Mouse (Mus musculus): ENCODE results near the gene Dkc1.
A peak's percentile ranks its signal among the peaks of the same experiment; 100 is the strongest.

The Dkc1 gene

DNA sequence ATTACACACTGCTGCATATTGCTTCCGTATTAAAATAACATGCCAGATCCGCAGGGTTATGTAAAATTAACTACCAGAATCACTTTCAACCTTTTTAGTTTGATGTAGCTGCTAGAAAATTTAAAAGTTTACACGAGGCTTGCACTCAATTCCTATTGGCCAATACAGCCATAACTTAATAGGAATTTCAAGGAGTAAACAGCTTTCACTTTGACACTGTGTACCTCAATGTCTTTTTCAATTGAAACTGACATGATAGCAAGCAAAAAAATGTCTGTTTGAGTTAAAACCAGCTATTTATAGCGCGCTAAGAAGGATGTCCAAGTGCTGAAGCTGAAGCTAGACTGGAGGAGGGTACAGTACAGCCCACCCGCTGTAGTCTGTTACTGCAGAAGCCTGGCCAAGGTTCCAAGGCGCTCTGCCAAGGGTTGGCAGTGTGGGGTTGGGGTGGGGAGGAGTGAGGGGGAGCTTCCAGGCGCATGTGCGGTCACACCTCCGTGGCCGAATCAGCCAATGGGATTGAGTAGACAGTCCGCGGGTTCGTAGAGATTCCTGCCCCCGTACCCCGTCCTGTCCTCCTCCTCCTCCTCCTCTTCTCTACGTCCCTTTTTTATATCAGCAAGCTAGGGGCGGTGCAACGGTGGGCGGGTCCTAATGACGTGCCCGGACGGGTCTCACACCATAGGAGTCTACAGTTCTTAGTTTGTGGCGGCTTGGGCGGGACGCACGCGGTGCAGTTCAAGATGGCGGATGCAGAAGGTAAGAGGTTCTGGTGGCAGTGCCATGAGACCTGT is at the start of gene Dkc1:
Dkc1 (plus strand) TSS at position 486 of the 794 bp plus-strand sequence.
- peak; percentile 80 for DNase-seq (ENCODE audit: low spot score)

DNA sequence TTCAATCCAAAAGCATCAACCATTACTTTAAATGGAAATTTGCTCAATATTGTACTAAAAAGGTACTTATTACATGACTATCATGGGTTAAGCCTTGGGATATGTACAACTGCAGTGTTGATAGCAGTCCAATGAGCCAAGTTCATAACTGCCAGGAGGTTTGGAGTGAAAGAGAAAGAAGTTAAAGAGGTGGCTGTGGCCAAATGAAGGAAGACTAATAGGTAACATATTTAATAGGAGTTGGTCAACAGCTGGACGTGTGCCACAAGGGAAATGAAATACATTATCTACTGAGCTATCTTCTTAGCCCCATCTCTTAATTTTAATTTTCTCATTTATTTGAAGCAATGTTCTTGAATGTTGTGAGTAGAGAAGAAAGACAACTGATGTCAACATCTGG is 49.7 kb upstream of the Dkc1 start:
- no peak for DNase-seq (ENCODE audit: low spot score)

DNA sequence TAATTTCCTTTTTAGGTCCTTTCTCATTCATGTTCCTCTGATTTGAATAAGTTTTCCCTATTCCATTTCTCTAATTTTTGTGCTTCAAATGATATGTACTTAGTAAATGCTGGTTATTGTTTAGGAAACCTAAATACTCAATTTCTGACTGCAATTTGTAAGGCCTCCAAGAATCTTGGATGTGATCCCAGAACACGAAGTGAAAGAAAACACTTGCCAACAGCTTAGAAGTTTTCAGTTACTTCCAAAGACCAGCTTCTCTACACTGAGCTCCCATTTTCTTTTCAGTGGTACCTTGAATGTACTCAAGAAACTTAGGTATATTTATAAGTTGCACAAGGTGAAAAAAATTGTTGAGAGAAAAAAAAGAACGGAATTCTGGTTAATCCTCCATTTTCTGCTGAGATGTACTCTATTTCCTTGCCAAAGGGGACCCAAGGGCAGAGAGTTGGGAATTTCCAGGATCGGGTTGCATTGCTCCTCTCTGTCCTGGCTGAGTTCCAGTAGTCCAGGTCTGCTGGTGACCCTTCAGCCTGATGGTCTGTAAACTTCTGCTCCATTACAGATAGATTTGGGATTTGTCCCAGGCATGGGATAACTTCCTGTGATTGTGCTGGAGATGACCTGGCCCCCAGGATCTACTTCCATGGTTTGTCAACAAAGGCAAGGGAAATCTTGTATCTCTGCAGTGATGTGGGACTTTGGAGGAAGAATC is 48.6 kb upstream of the Dkc1 start:
- DNase-seq (ENCODE audit: low spot score), result no peak

DNA sequence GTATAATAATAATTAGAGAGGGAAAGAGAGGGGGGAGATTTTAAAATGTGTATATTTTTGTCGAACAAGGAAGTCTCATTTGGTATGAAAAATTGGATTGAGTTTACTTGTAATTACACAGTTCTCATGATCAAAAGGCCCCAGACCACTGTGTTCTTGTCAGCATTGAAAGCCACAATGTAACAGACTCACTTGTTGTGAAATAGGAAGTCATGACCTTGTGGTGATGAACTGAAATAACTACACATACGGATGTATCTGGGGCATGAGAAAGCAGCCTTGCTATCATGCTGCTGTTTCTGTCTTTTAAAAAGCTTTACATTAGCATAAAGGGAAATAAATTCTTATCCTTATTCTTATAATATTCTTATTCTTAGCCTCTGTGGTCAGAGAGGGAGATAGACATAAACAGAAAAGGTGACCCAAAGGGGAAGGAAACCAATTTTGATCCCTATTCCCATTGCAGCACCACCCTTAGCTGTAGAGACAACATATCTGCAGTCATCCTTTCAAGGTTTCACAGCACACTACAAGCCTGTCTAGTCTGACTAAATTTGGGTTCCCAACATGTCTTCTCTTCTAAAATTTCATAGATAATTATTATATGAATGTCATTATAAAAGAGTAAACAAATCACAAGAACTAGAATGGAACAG is 39.4 kb upstream of the Dkc1 start:
- no peak for DNase-seq (ENCODE audit: low spot score)

DNA sequence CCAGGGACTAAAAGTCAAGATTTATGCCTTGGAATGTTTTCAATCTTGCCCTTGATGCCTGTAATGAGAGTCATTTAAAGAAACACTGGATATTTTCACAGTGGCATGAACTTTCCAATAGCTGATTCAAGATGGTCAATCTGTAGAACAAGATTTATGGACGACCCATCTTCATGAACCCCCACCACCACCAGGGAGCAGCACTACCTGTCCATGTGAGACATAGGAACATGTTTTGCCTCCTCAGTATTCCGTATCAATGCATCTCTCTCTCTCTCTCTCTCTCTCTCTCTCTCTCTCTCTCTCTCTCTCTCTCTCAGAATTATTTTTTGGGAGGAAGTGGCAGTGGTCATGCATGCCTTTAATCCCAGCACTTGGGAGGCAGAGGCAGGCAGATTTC is 13.3 kb upstream of the Dkc1 start:
- no peak for DNase-seq (ENCODE audit: low spot score)

DNA sequence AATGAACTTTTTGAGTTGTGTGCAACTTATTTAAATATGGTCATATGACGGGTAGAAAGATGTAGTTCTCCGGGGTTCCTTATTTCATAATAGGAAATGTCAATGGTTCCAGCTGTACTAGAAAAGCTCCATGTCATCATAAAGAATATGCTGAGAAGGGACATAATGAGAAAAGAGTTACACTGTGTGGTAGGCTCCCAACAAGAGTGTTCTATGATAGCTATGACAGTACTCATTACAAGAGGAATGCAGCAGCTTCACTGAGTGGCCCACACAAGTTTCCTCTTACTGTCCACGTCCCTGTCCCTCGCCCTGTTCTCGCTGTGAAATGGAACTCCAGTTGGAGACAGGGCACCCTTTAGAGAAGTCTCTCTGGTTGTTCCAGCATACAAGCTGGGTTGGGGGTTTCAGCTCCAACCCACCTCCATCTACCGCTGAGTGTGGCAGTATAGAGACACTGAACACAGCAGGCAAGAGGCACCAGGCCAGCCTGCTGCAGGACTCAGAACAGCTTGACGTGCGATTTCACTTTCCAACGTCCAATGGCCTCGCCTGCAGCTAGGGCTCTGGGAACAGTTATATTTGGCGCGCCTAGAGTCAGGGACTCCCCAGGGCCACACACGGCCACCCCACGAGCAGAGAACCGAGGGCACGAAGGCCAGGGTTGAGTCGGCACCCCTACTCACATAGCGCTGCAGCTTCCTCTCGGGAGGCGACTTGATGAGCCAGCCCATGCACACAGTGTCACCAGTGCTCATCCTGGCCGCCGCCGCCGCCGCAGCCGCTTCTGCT is 11.5 kb upstream of the Dkc1 start:
- no peak for DNase-seq (ENCODE audit: low spot score)

DNA sequence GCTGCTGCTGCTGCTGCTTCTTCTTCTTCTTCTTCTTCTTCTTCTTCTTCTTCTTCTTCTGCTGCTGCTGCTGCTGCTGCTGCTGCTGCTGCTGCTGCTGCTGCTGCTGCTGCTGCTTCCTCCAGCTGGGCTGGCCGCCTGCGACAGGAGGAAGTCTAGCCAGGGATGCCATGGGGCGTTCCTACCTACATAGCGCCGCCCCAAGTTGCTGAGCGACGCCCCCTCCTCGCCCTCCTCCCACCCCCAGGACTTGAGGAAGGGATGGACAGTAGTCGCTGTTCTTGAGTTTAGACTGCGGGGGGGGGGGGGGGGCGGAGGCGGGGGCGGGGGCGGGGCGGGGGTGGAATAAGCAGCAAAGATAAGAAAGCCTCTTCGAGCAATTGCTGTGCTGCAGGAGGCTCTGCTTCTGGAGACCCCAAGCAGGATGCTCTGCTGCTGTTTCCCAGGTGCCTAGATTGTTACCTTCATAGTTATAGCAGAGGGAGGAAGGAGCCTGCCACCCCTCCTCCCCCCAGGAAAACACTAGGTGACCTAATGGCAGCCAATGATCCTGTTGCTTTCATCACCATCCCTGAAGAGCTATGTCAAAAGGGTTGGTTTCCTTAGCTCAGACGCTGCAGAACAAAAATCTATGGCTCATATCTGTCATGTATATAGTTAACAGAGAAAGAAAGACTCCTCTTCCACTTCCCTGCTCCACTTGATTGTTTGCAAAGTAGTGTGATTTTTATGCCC is 10.7 kb upstream of the Dkc1 start, which contains the start of gene Gab3:
Gab3 (minus strand) TSS at position 685 of the 735 bp plus-strand sequence.
- DNase-seq (ENCODE audit: low spot score), result no peak

DNA sequence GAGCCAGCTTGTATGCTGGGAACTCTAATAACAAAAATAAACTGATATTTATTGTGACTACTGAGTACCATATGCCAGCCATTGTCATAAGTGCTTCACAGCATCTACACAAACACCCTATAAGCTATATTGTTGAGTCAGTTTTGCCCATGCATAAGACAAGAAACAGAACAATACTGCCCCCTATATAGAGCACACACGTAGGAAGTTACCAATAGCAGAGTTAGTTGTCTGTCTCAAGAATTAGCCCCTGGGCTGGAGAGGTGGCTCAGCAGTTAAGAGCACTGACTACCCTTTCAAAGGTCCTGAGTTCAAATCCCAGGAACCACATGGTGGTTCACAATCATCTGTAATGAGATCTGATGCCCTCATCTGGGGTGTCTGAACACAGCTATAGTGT is 10.0 kb upstream of the Dkc1 start:
- no peak for DNase-seq (ENCODE audit: low spot score)

DNA sequence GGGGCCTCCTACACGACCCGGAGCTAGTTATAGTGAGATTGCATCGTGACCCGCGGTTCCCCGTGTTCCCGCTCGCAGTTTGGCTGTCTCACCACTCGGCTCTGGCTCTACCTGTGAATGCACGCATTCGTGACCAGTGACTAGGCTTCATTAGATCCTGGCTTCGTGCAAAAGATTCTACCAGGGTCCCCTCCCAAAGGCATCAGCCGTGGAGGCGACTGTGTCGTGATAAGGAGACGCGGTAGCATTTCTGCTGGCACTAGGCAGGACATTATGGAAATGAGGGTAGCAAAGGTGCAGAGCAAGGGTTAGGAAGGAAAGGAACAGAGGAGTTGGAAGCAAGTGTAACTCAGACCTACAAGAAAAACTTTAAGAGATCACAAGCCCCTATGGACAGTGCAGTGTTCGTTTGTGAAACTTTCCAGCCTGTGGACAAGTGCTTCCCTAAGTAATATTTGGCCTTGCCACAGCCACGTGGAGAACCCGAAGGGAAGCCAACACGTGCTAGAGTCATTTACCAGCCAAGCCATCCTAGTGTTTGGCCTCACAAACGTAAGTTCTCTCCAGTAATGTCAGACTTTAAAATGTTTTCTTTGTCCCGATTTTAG is 613 bp downstream of the Dkc1 start:
- no peak for DNase-seq (ENCODE audit: low spot score)

DNA sequence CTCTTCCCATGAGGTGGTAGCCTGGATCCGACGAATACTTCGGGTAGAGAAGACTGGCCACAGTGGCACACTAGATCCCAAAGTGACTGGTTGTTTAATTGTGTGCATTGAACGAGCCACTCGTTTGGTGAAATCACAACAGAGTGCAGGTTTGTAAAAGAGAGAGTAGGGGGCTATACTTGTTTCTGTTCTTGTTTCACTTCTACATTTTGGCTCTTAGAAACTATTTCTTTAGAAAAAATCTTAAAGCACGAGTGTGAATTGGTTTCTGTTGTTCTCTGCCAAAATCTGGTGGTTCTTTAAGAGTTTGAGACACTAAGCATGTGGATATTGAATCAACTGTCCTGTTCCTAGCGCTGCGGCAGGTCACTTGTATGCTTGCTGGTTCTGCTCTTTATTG is 3.1 kb downstream of the Dkc1 start:
- no peak for DNase-seq (ENCODE audit: low spot score)

DNA sequence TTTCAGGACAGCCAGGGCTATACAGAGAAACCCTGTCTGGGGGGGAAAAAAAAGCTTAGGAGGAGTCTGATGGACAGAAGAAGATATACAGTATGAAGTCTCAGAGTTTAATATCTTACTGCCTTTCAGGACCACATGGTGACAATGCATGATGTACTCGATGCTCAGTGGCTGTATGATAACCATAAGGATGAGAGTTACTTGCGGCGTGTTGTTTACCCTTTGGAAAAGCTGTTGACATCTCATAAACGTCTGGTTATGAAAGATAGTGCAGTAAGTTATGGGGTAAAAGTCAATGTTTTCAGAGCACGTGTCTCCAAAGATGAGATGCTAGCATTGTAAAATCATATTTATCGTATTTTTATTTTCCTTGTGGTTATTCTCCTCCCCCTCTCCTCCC is 6.6 kb downstream of the Dkc1 start:
- DNase-seq (ENCODE audit: low spot score), result no peak

DNA sequence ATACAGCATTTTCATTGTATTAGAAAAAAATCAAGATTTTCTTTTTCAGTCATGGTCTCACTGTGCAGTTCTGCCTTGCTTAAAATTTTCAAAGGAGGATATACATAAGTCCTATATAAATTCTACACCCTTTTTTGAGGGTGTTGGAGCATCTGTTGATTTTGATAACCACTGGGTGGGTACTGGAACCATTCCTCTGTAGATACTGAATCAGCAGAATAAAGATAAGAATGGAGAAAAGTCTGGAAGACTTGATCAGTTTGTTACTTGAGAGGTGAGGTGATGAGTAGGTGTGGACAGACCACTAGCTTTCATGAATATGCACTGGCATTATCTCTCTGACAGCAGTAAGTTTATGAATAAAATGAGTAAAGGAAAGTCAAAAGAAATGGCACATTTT is 19.9 kb downstream of the Dkc1 start:
- no peak for DNase-seq (ENCODE audit: low spot score)

DNA sequence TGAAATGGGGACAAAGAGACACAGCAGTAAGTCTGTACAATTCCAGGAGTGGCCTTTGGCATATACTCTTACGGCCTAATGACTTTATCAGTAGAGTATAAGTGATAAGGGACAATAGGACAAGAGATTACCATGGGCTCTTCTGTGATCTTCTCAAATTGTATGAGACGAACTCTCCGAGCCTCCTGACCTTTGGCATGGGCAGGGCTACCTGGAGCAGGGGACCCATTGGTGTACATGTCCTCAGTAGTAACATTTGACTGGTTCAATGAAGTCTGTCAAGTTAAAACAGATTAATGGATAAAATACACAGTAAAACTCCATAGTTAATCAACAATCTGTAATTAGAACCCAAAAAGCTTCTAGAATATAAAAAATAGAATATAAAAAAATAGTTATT is 30.0 kb downstream of the Dkc1 start:
- DNase-seq (ENCODE audit: low spot score), result no peak

DNA sequence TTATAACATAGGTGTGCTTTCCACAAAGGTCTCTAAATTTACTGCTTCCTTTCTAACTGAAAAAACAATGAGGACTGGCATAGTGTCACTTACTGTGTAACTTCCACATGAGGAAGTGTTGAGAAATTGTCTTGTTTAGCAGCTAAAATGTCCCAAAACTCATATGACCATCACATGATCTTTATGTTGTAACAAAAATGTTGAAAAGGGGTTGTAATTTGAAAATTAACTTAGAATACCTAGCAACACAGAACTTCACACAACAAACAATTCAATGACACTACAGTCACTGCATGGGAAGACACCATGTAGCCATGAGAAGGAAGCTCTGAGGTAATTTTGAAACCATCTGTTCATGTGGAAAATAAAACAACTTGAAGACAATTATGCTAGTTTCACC is 31.2 kb downstream of the Dkc1 start:
- no peak for DNase-seq (ENCODE audit: low spot score)

DNA sequence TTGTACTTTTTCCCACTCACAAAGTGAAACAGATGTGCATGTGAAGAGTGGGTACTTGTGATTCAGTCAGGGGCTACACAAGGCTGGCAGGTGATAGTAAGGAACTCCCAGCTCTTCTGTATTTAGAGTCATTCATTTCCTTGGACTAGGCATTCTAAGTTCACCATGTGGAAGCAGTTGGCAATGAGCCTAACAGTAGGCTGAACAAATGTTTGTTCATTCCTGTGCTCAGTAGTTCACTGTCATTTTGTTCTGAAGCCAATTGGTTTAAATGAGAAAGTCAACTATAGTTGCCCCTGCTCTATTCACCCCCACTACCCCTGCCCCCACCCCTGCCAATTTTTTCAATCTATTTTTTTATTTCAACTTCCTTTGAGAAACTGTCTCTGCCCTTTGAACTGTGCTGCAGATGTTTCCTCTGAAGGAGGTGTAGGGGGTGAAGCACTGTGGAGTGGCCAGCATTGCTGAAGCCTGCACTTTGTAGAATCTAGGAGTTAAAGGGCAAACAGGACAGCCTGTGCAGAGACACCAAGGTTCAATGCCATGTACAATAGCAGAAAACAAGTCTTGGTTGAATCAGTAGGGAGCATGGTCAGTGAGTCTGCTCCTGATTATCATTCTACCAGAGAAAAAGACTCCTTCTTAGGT is 32.8 kb downstream of the Dkc1 start:
- DNase-seq (ENCODE audit: low spot score), result no peak

DNA sequence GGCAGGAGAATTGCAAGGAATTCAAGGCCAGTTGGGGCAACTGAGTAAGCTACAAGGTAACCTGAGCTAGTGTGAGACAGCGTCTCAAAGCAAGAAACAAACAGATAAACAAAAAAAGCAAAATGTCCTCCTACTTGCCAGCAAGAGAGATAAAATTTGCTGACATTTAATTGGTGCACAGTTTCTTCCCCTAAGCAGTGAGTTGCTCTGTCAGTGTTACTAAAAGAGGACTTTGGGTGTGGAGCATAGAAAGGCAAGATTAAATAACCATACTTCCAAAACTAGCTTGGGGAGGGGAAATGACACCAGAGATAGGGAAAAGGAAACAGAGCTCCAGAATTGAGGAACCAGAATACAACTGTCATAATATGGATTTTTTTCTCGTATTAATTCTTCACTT is 33.8 kb downstream of the Dkc1 start:
- DNase-seq (ENCODE audit: low spot score), result no peak

DNA sequence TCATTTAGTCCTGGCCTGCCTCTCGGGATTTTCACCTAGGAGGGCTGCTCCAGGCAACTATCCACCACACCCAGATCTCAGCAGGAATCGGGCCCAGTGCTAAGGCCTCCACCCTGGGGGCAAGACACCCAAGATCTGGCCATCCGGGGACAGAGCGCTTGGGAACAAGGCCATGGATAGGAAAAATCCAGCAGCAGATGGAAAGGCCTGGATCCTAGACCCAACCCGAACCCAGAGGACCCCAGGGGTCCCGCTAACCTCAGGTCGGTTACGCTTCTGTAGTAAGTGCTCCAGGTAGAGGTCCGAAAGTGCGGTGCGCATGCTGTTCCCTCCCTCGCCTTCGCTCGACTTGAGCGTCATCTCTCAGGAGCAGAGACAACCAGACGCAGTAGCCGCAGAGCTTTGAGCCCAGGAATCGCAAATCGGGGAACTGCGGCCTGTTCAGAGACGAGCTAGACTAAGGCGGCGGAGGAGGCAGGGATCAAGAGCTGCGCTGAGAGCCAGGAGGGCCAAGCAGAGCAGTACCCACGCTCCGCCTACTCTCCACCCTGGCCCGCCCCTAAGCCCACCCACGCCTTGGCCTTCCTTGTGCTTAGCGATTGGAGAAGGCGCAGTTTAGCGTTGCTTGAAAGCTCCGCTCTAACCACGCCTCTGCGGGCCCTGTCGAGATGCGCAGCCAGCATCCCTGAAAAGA is 35.0 kb downstream of the Dkc1 start, which contains the start of gene Mpp1:
Mpp1 (minus strand) TSS at position 550 of the 694 bp plus-strand sequence.
- DNase-seq (ENCODE audit: low spot score), result peak; percentile 9

DNA sequence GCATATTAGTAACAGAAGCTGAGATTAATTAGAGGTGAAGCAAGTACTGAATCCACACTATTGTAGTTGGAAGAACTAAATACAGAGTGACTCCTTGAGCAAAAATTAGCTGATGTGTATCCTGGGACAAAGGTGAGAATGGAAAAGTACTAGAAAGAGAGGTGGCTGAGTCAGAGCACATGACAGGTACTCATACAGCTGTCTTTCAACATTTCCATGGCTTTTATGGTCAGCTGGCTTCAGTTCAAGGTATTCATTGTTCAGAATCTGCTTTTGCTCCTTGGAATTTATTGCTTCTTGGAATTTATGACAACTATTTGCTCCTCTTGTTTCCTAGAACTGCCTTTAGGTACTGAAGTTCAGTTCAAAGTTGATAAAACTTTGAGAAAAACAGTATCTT is 41.3 kb downstream of the Dkc1 start:
- DNase-seq (ENCODE audit: low spot score), result no peak

DNA sequence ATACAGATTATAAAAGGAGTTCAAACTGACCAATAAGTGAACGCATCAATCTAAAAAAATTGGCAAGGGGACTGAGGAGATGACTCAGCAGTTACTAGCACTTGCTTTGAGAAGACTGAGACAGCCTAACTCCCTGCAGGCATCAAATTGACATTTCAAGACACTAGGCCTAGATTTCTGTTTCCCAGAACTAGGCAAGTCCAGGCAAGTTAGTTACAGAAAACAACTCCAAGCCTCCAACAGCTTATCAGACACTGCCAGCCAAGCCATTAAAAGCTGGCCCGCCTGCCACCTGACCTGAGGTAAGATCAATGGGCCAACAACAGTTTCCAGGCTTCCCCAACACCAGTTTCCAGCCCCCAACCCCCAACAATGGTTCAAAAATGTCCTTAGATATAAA is 42.1 kb downstream of the Dkc1 start:
- no peak for DNase-seq (ENCODE audit: low spot score)

DNA sequence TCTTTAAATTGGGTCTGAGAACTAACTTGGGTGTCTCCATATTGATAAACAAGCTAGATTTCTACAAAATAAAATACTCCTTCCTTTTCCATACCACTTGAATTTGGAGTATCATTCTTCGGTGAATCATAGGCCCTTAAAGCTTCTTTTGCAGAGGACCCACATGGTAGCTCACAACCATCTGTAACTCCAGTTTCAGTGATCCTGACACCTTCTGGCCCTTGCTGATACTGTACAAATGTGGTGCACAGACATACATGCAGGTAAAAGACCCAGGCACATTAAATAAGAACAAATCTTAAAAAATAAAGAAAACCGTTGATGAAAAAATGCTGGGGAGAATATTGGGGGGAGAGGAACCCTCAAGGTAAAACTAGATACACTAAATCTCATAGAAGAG is 42.5 kb downstream of the Dkc1 start:
- no peak for DNase-seq (ENCODE audit: low spot score)
